Mouse (Mus musculus) intestine, embryonic 14.5 days (tissue): ENCODE results near the gene Ush2a. TPM values are rescaled to one million over a fixed set of nuclear protein-coding genes. Genes with fewer than 3 reads are reported as not detected.

ENCODE experiments used
- ATAC-seq: fragments of 200-750 bp; cut with Nextera tagmentation; replicated peaks from 2 replicates; pipeline ENCODE4 v1.8.0; 2017; ENCODE audit warnings: low read depth, moderate number of reproducible peaks, moderate TSS enrichment, moderate library complexity; ENCODE audit not compliant: low FRiP score, low TSS enrichment
- DNase-seq: peaks from one replicate; pipeline ENCODE4 v3.0.0-alpha.2; 2018; ENCODE audit warnings: low spot score
- H3K27ac ChIP-seq: fragments of 300-500 bp; sonication (generic); 2 replicates; pipeline ENCODE4 v1.5.1; 2014; ENCODE audit warnings: low read depth, mild to moderate bottlenecking, control low read depth
- H3K27me3 ChIP-seq: fragments of 300-500 bp; sonication (generic); replicated peaks from 2 replicates; pipeline ENCODE4 v1.6.1; 2014; ENCODE audit warnings: low read length, control low read depth; ENCODE audit not compliant: control insufficient read depth, insufficient read depth
- H3K36me3 ChIP-seq: fragments of 300-500 bp; sonication (generic); 2 replicates; pipeline ENCODE4 v1.6.1; 2014; ENCODE audit warnings: low read length, control low read depth; ENCODE audit not compliant: control insufficient read depth, insufficient read depth
- H3K4me1 ChIP-seq: fragments of 300-500 bp; sonication (generic); replicated peaks from 2 replicates; pipeline ENCODE4 v1.6.1; 2014; ENCODE audit warnings: low read length, control low read depth, mixed read lengths; ENCODE audit not compliant: control insufficient read depth, insufficient read depth
- H3K4me2 ChIP-seq: fragments of 300-500 bp; sonication (generic); 2 replicates; pipeline ENCODE4 v1.6.1; 2014; ENCODE audit warnings: low read length
- H3K4me3 ChIP-seq: fragments of 300-500 bp; sonication (generic); 2 replicates; pipeline ENCODE4 v1.5.1; 2014; ENCODE audit warnings: low read depth, low read length, control low read depth, mixed read lengths
- H3K9ac ChIP-seq: fragments of 300-500 bp; sonication (generic); 2 replicates; pipeline ENCODE4 v1.6.1; 2014; ENCODE audit warnings: mild to moderate bottlenecking, low read length
- H3K9me3 ChIP-seq: fragments of 300-500 bp; sonication (generic); 2 replicates; pipeline ENCODE4 v1.6.1; 2016; ENCODE audit warnings: low read length, control low read depth; ENCODE audit not compliant: control insufficient read depth
- WGBS: fragments of 180-500 bp; shearing (Covaris S2); extraction: QIAGEN DNeasy Blood & Tissue Kit; methylation state at CpG from one replicate; pipeline ENCODE4 v1.1.7; 2014; 5-methylcytosine and 5-hydroxymethylcytosine counted together
- polyA plus RNA-seq: library from polyadenylated mRNA; unstranded; fragments of >200 nt; fragmentation: Nextera tagmentation; extraction: Ambion mirVana; gene quantifications from 2 replicates; pipeline ENCODE4 v1.2.1, GENCODE M21; 2014

Ush2a gene
- polyA plus RNA-seq, 1 experiment from 2014 or later: 0.04 TPM

- no peaks in the 10 kb centered on the region for H3K36me3 ChIP-seq
- H3K4me3 ChIP-seq: no peak overlapping the region
- ATAC-seq (no peak), DNase-seq (no peak)
- no peaks in the 10 kb centered on the region for H3K4me1 ChIP-seq
- H3K9ac ChIP-seq: no peak overlapping the region
- no peak overlapping the region for H3K4me2 ChIP-seq
- no peaks in the 10 kb centered on the region for H3K9me3 ChIP-seq
- WGBS: 90% methylated on average over 3 of the region's 3 CpGs
- no peak overlapping the region for H3K27ac ChIP-seq
- H3K27me3 ChIP-seq: no peaks in the 10 kb centered on the region
Measured at GRCm38 (mm10) chr1:188541492-188541891, 279.7 kb downstream of the Ush2a start.

- 20% methylated on average over 1 of the region's 1 CpGs for WGBS
- no peaks in the 10 kb centered on the region for H3K4me1 ChIP-seq
- no peak for ATAC-seq
- H3K9me3 ChIP-seq: no peaks in the 10 kb centered on the region
- no peak for DNase-seq
- H3K4me2 ChIP-seq: no peak overlapping the region
- no peak overlapping the region for H3K27ac ChIP-seq
- no peaks in the 10 kb centered on the region for H3K27me3 ChIP-seq
- no peak overlapping the region for H3K4me3 ChIP-seq
- H3K9ac ChIP-seq: no peak overlapping the region
- no peaks in the 10 kb centered on the region for H3K36me3 ChIP-seq
Measured at GRCm38 (mm10) chr1:188543364-188543763, 281.5 kb downstream of the Ush2a start.

- H3K27me3 ChIP-seq: no peaks in the 10 kb centered on the region
- no peaks in the 10 kb centered on the region for H3K9me3 ChIP-seq
- no peak overlapping the region for H3K4me2 ChIP-seq
- H3K4me3 ChIP-seq: no peak overlapping the region
- WGBS: 73% methylated on average over 13 of the region's 13 CpGs
- H3K4me1 ChIP-seq: no peaks in the 10 kb centered on the region
- DNase-seq (no peak), ATAC-seq (no peak)
- no peaks in the 10 kb centered on the region for H3K36me3 ChIP-seq
- no peak overlapping the region for H3K9ac ChIP-seq
- H3K27ac ChIP-seq: no peak overlapping the region
Measured at GRCm38 (mm10) chr1:188549686-188550085, 287.9 kb downstream of the Ush2a start.

- H3K27ac ChIP-seq: no peak overlapping the region
- no peaks in the 10 kb centered on the region for H3K36me3 ChIP-seq
- no peaks in the 10 kb centered on the region for H3K27me3 ChIP-seq
- ATAC-seq: no peak
- H3K4me2 ChIP-seq: no peak overlapping the region
- no peak for DNase-seq
- WGBS: 62% methylated on average over 5 of the region's 5 CpGs
- no peaks in the 10 kb centered on the region for H3K9me3 ChIP-seq
- no peak overlapping the region for H3K9ac ChIP-seq
- no peaks in the 10 kb centered on the region for H3K4me1 ChIP-seq
- no peak overlapping the region for H3K4me3 ChIP-seq
Measured at GRCm38 (mm10) chr1:188551802-188552201, 290.0 kb downstream of the Ush2a start.

GRCm38 (mm10) chr1:188558911-188559310 lies 297.1 kb downstream of the Ush2a start:
- no peak overlapping the region for H3K4me3 ChIP-seq
- no peaks in the 10 kb centered on the region for H3K9me3 ChIP-seq
- no peak overlapping the region for H3K9ac ChIP-seq
- no peaks in the 10 kb centered on the region for H3K36me3 ChIP-seq
- H3K27ac ChIP-seq: no peak overlapping the region
- WGBS: 15% methylated on average over 2 of the region's 2 CpGs
- DNase-seq (no peak), ATAC-seq (no peak)
- H3K4me1 ChIP-seq: no peaks in the 10 kb centered on the region
- H3K4me2 ChIP-seq: no peak overlapping the region
- no peaks in the 10 kb centered on the region for H3K27me3 ChIP-seq

GRCm38 (mm10) chr1:188566229-188566628 lies 304.4 kb downstream of the Ush2a start:
- Histone ChIP-seq H3K27me3 (no peaks in the 10 kb centered on the region), H3K36me3 (no peaks in the 10 kb centered on the region), H3K4me3 (no peak overlapping the region), H3K27ac (no peak overlapping the region), H3K4me2 (no peak overlapping the region), H3K9ac (no peak overlapping the region), H3K4me1 (no peaks in the 10 kb centered on the region), H3K9me3 (no peaks in the 10 kb centered on the region)
- DNase-seq (no peak), ATAC-seq (no peak)
- 87% methylated on average over 5 of the region's 5 CpGs for WGBS

GRCm38 (mm10) chr1:188567486-188567885 lies 305.7 kb downstream of the Ush2a start:
- Histone ChIP-seq H3K36me3 (no peaks in the 10 kb centered on the region), H3K27ac (no peak overlapping the region), H3K9ac (no peak overlapping the region), H3K4me3 (no peak overlapping the region), H3K4me2 (no peak overlapping the region), H3K27me3 (no peaks in the 10 kb centered on the region), H3K4me1 (no peaks in the 10 kb centered on the region), H3K9me3 (no peaks in the 10 kb centered on the region)
- 53% methylated on average over 4 of the region's 4 CpGs for WGBS
- DNase-seq (no peak), ATAC-seq (no peak)

GRCm38 (mm10) chr1:188568295-188568961 lies 306.6 kb downstream of the Ush2a start:
- ATAC-seq (no peak), DNase-seq (no peak)
- no peak overlapping the region for H3K9ac ChIP-seq
- no peaks in the 10 kb centered on the region for H3K27me3 ChIP-seq
- H3K36me3 ChIP-seq: no peaks in the 10 kb centered on the region
- H3K4me3 ChIP-seq: no peak overlapping the region
- H3K9me3 ChIP-seq: no peaks in the 10 kb centered on the region
- H3K4me1 ChIP-seq: no peaks in the 10 kb centered on the region
- H3K27ac ChIP-seq: no peak overlapping the region
- no peak overlapping the region for H3K4me2 ChIP-seq
- 84% methylated on average over 9 of the region's 9 CpGs for WGBS

- Histone ChIP-seq H3K4me1 (no peaks in the 10 kb centered on the region), H3K9me3 (no peaks in the 10 kb centered on the region), H3K27me3 (no peaks in the 10 kb centered on the region), H3K4me3 (no peak overlapping the region), H3K4me2 (no peak overlapping the region), H3K36me3 (no peaks in the 10 kb centered on the region), H3K9ac (no peak overlapping the region), H3K27ac (no peak overlapping the region)
- DNase-seq (no peak), ATAC-seq (no peak)
- 82% methylated on average over 8 of the region's 8 CpGs for WGBS
Measured at GRCm38 (mm10) chr1:188576246-188576747, 314.5 kb downstream of the Ush2a start.
